Mouse (Mus musculus) hindbrain, embryonic 10.5 days (tissue): ENCODE measurements around the gene Thap3. TPM values are rescaled to one million over a fixed set of nuclear protein-coding genes. Genes with fewer than 3 reads are reported as not detected.
A peak's percentile ranks its signal among the peaks of the same experiment; 100 is the strongest.

Experiments
- DNase-seq: peaks from one replicate; pipeline ENCODE4 v3.0.0-alpha.2; 2017; ENCODE audit warnings: low spot score
- H3K27ac ChIP-seq: fragments of 300-500 bp; sonication (generic); 2 replicates; pipeline ENCODE4 v1.5.1; 2016; ENCODE audit warnings: mild to moderate bottlenecking, moderate library complexity
- H3K27me3 ChIP-seq: fragments of 300-500 bp; sonication (generic); 2 replicates; pipeline ENCODE4 v1.6.1; 2016; ENCODE audit warnings: mild to moderate bottlenecking; ENCODE audit not compliant: poor library complexity, insufficient read depth, severe bottlenecking
- H3K36me3 ChIP-seq: fragments of 300-500 bp; sonication (generic); 2 replicates; pipeline ENCODE4 v1.6.1; 2016; ENCODE audit warnings: mild to moderate bottlenecking, moderate library complexity
- H3K4me1 ChIP-seq: fragments of 300-500 bp; sonication (generic); replicated peaks from 2 replicates; pipeline ENCODE4 v1.6.1; 2016; ENCODE audit warnings: mild to moderate bottlenecking
- H3K4me3 ChIP-seq: fragments of 300-500 bp; sonication (generic); 2 replicates; pipeline ENCODE4 v1.5.1; 2016; ENCODE audit warnings: mild to moderate bottlenecking, moderate library complexity
- H3K9me3 ChIP-seq: fragments of 300-500 bp; sonication (generic); 2 replicates; pipeline ENCODE4 v1.6.1; 2016; ENCODE audit warnings: mild to moderate bottlenecking, moderate library complexity
- WGBS: fragments of 180-500 bp; shearing (Covaris S2); methylation state at CpG from one replicate; pipeline ENCODE4 v1.1.7; 2016; 5-methylcytosine and 5-hydroxymethylcytosine counted together
- polyA plus RNA-seq: library from polyadenylated mRNA; unstranded; fragments of >200 nt; fragmentation: Nextera tagmentation; extraction: Ambion mirVana; gene quantifications from 2 replicates; pipeline ENCODE4 v1.2.1, GENCODE M21; 2016

Gene Thap3
- polyA plus RNA-seq, 1 experiment from 2014 or later = 36.2 TPM

GRCm38 (mm10) chr4:151989110-151989488 is 302 bp upstream of the Thap3 start:
- H3K9me3 ChIP-seq = no peaks in the 10 kb centered on the region
- WGBS = 28% methylated on average over 6 of the region's 6 CpGs
- no peaks in the 10 kb centered on the region for H3K27me3 ChIP-seq
- H3K4me1 ChIP-seq = peaks cover 62% of the 10 kb centered on the region
- no peak for DNase-seq
- peaks cover 51% of the 10 kb centered on the region for H3K36me3 ChIP-seq
- H3K27ac ChIP-seq = peak overlapping the region; percentile 96; the same call in 1 of the 2 replicates
- H3K4me3 ChIP-seq = peak overlapping the region; percentile 93

GRCm38 (mm10) chr4:151988014-151988341 is 819 bp downstream of the Thap3 start:
- H3K4me3 ChIP-seq = peak overlapping the region; percentile 93
- H3K36me3 ChIP-seq = peaks cover 58% of the 10 kb centered on the region
- WGBS = 31% methylated on average over 10 of the region's 10 CpGs
- H3K4me1 ChIP-seq = peaks cover 62% of the 10 kb centered on the region
- H3K27me3 ChIP-seq = no peaks in the 10 kb centered on the region
- peak overlapping the region; percentile 96 for H3K27ac ChIP-seq
- DNase-seq = no peak
- no peaks in the 10 kb centered on the region for H3K9me3 ChIP-seq

DNA sequence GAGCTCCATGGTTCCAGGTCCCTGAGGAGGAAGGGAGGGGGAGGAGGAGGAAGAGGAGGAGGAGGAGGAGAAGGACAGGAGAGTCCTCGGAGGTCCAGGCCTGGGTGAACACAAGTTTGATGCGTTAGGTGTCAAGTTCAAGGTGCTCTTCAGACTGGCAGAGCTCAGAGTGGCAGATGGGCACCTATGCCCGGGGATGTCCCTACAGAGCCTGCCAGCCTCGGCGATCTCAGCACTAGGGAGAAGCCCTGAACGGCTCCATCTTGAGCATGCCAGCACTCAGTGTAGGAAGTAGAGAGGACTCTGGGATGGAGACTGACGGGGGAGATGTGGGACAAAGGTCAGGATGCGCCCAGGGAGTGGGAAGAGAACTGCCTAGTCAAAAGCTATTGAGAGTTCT is 2.1 kb downstream of the Thap3 start:
- WGBS = 65% methylated on average over 8 of the region's 8 CpGs
- peaks cover 58% of the 10 kb centered on the region for H3K36me3 ChIP-seq
- peaks cover 64% of the 10 kb centered on the region for H3K4me1 ChIP-seq
- no peaks in the 10 kb centered on the region for H3K27me3 ChIP-seq
- DNase-seq = no peak
- no peak overlapping the region for H3K27ac ChIP-seq
- no peaks in the 10 kb centered on the region for H3K9me3 ChIP-seq
- H3K4me3 ChIP-seq = no peak overlapping the region

GRCm38 (mm10) chr4:151985886-151986285 is 2.9 kb downstream of the Thap3 start:
- Histone ChIP-seq H3K4me3 (peak overlapping the region; percentile 18; the same call in 1 of the 2 replicates), H3K27ac (peak overlapping the region; percentile 45; the same call in 1 of the 2 replicates), H3K27me3 (no peaks in the 10 kb centered on the region), H3K4me1 (peaks cover 67% of the 10 kb centered on the region), H3K9me3 (no peaks in the 10 kb centered on the region), H3K36me3 (peaks cover 58% of the 10 kb centered on the region)
- no peak for DNase-seq
- WGBS = 41% methylated on average over 10 of the region's 10 CpGs

DNA sequence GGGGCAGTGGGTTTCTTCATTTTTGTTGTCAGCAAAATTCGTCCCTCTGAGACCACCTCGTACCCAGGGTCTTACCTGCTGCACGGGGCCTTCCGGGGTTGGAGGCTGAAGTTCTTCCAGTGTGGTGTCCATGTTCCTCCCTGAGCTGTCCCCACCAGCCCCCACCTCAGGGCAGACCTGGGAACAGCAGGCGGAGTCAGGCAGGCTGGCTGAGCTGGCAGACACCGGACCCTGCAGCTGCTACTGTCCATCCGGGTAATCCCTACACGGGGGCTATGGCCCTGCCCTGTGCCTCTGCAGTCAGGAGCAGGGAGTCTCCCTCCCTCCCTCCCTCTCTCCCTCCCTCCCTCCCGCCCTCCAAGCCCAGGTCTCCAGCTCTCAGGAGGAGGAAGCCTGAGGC is 5.2 kb downstream of the Thap3 start:
- peaks cover 67% of the 10 kb centered on the region for H3K36me3 ChIP-seq
- H3K9me3 ChIP-seq = no peaks in the 10 kb centered on the region
- no peaks in the 10 kb centered on the region for H3K27me3 ChIP-seq
- H3K4me1 ChIP-seq = peaks cover 56% of the 10 kb centered on the region
- no peak overlapping the region for H3K4me3 ChIP-seq
- DNase-seq = no peak
- WGBS = 34% methylated on average over 8 of the region's 9 CpGs
- H3K27ac ChIP-seq = peak overlapping the region; percentile 50; the same call in 1 of the 2 replicates

- peaks cover 51% of the 10 kb centered on the region for H3K4me1 ChIP-seq
- peaks cover 71% of the 10 kb centered on the region for H3K36me3 ChIP-seq
- no peaks in the 10 kb centered on the region for H3K27me3 ChIP-seq
- WGBS = 58% methylated on average over 17 of the region's 17 CpGs
- H3K4me3 ChIP-seq = no peak overlapping the region
- no peaks in the 10 kb centered on the region for H3K9me3 ChIP-seq
- peak overlapping the region; percentile 50 for H3K27ac ChIP-seq
- no peak for DNase-seq
These were observed 5.8 kb downstream of the Thap3 start for GRCm38 (mm10) chr4:151983043-151983442.

GRCm38 (mm10) chr4:151981363-151981762 is 7.4 kb downstream of the Thap3 start:
- WGBS = 15% methylated on average over 5 of the region's 5 CpGs
- Histone ChIP-seq H3K36me3 (peaks cover 88% of the 10 kb centered on the region), H3K27ac (no peak overlapping the region), H3K4me1 (peaks cover 34% of the 10 kb centered on the region), H3K9me3 (no peaks in the 10 kb centered on the region), H3K4me3 (0 out of 2 replicates have a peak overlapping the region, but pooled peaks have one; percentile 9), H3K27me3 (no peaks in the 10 kb centered on the region)
- peak; percentile 79 for DNase-seq

DNA sequence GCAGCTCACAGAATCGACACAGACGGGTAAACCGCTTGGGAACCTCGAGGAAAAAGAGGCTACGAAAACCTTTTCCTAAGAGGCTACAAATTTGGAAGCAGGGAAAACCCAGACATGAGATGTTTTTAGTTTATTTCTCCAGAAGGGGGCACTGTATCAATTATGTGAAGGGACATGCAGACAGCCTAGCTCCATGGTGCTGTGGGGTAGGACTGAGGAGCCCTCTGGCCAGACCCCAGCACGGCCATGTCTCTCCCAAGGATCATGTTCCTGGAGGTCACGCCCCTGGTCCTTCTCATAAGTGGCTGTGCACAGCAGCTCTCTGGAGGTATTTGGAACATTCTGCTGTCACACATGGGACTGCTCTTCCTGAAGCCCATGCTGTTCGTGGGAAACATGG is 8.1 kb downstream of the Thap3 start:
- DNase-seq = no peak
- H3K4me1 ChIP-seq = peaks cover 27% of the 10 kb centered on the region
- 83% methylated on average over 8 of the region's 8 CpGs for WGBS
- peaks cover 92% of the 10 kb centered on the region for H3K36me3 ChIP-seq
- H3K4me3 ChIP-seq = no peak overlapping the region
- H3K9me3 ChIP-seq = no peaks in the 10 kb centered on the region
- no peak overlapping the region for H3K27ac ChIP-seq
- no peaks in the 10 kb centered on the region for H3K27me3 ChIP-seq

DNA sequence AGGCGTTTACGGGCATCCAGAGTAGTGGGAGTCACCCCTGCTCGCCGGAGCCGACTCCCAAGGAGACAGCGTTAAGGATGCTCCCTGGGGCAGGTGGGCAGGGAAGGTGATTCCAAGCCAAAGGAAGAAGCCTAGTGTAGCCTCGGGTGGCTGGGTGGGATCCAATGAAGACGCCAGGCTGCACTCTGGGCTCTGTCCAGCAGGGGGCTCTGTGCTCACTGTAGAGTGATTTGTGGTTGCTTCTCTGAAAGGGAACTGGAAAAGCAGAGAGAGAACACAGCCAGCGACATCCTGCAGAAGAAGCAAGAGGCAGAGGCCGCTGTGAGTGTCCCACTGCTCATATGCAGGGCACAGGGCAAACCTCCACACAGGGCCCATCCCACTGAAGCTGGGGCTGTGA is 11.0 kb downstream of the Thap3 start:
- peak; percentile 85 for DNase-seq
- WGBS = 53% methylated on average over 10 of the region's 10 CpGs
- Histone ChIP-seq H3K27me3 (no peaks in the 10 kb centered on the region), H3K27ac (no peak overlapping the region), H3K9me3 (peaks cover 7% of the 10 kb centered on the region; the same call in 1 of the 2 replicates), H3K4me1 (peaks cover 7% of the 10 kb centered on the region), H3K4me3 (no peak overlapping the region), H3K36me3 (peaks cover 98% of the 10 kb centered on the region)

DNA sequence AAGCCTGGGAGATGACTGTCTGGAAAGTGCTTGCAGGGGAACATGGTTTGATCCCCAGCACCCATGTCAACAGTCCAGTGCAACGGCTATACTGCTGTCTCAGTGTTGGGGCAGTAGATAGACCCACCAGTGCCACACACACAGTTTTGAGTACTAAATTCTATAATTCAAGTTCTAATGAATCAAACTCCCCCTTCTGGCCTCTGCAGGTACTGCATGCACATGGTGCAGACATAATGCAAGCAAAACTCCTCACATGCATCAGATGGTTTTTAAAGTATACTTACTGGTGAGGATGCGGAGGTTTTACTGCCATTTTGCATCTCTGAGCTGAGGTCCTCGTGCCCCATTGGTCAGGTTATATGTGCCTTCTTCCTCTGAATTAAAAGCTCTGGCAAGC is 13.4 kb downstream of the Thap3 start:
- Histone ChIP-seq H3K4me1 (no peaks in the 10 kb centered on the region), H3K4me3 (no peak overlapping the region), H3K27ac (no peak overlapping the region), H3K9me3 (peaks cover 7% of the 10 kb centered on the region; the same call in 1 of the 2 replicates), H3K27me3 (no peaks in the 10 kb centered on the region), H3K36me3 (peaks cover 95% of the 10 kb centered on the region)
- WGBS = 90% methylated on average over 3 of the region's 3 CpGs
- no peak for DNase-seq

DNA sequence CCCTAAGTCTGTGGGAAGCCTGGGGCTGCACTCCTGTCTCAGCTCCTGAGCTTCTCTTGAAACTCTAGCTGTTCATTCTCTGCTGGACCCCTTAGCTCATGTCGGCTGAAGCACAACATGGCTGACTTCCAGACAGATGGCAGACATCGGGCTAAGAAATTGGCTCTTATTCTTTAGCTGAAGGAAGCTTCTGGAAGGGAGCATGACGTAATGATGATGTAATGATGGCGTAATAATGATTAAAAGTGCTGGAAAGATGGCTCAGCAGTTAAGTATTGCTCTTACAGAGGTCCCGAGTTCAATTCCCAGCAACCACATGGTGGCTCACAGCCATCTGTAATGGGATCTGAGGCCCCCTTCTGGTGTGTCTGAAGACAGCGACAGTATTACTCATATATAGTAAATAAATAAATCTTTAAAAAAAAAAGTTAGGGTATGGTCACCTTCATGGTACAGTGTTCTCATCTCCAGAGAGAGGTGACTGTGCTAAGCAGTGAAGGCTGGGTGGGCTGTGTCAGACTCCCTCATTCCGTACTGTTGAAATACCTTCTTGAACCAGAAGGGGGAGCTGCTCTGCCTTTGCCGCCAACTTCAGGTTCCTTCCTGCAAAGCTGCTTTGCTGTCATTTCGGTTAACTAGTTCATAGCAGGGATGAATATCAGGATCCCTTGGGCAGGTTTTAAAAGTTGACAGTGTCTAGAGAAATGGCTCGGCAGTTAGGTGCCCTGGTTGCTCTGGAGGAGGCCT is 16.4 kb downstream of the Thap3 start:
- 75% methylated on average over 10 of the region's 10 CpGs for WGBS

GRCm38 (mm10) chr4:151968204-151968921 is 20.4 kb downstream of the Thap3 start:
- no peaks in the 10 kb centered on the region for H3K9me3 ChIP-seq
- H3K27me3 ChIP-seq = no peaks in the 10 kb centered on the region
- no peak overlapping the region; the same call in 1 of the 2 replicates for H3K27ac ChIP-seq
- DNase-seq = no peak
- WGBS = 95% methylated on average over 26 of the region's 26 CpGs
- H3K36me3 ChIP-seq = peaks cover 91% of the 10 kb centered on the region
- H3K4me3 ChIP-seq = no peak overlapping the region
- no peaks in the 10 kb centered on the region for H3K4me1 ChIP-seq

More for the DNA sequence above, 16.4 kb downstream of the Thap3 start:
- H3K9me3 ChIP-seq = peaks cover 7% of the 10 kb centered on the region; the same call in 1 of the 2 replicates
- H3K27me3 ChIP-seq = no peaks in the 10 kb centered on the region
- H3K27ac ChIP-seq = no peak overlapping the region
- no peak for DNase-seq
- H3K36me3 ChIP-seq = peaks cover 95% of the 10 kb centered on the region
- no peak overlapping the region for H3K4me3 ChIP-seq
- no peaks in the 10 kb centered on the region for H3K4me1 ChIP-seq

DNA sequence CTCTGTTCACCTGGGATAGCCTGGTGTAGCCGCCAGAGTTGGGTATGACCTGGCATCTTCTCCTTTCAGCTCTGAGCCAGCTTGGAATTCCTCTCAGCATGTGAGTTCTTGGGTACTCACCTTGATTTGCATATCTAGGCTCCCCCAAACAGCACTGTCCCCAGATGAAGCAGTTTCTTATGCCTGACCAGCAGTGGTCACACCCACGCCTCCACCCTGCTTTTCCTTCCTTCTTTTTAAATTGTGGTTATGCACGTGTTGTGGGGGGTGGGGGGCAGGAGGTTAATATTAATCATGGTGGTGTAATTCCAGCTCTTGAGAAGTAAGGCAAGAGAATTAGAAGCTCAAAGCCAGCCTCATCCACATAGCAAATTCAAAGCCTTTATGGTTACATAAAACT is 26.0 kb downstream of the Thap3 start:
- DNase-seq = no peak
- Histone ChIP-seq H3K27ac (no peak overlapping the region), H3K4me3 (no peak overlapping the region), H3K27me3 (no peaks in the 10 kb centered on the region), H3K4me1 (no peaks in the 10 kb centered on the region), H3K9me3 (no peaks in the 10 kb centered on the region), H3K36me3 (peaks cover 94% of the 10 kb centered on the region)
- WGBS = 88% methylated on average over 3 of the region's 3 CpGs
